Mouse (Mus musculus) heart, adult 2 months (tissue): ENCODE results near the gene Zp3r. TPM values are rescaled to one million over a fixed set of nuclear protein-coding genes. Genes with fewer than 3 reads are reported as not detected.

Experiments
- DNase-seq, 2 experiments: peaks; one replicate each; pipeline ENCODE4 v3.0.0; 2021
- H3K27ac ChIP-seq: fragments of 200-600 bp; 2 replicates; pipeline ENCODE4 v1.8.1; 2022
- H3K27me3 ChIP-seq: fragments of 200-500 bp; 2 replicates; pipeline ENCODE4 v1.6.1; 2012; ENCODE audit warnings: mild to moderate bottlenecking, low read length, inconsistent platforms, mixed read lengths; ENCODE audit not compliant: control insufficient read depth, insufficient read depth
- H3K36me3 ChIP-seq: fragments of 200-500 bp; 2 replicates; pipeline ENCODE4 v1.6.1; 2012; ENCODE audit warnings: low read length, inconsistent platforms; ENCODE audit not compliant: control insufficient read depth, insufficient read depth
- H3K4me1 ChIP-seq: fragments of 200-500 bp; 2 replicates; pipeline ENCODE4 v1.6.1; 2011; ENCODE audit warnings: low read length; ENCODE audit not compliant: control insufficient read depth, insufficient read depth
- H3K4me3 ChIP-seq: fragments of 200-600 bp; 2 replicates; pipeline ENCODE4 v1.8.1; 2022
- H3K79me2 ChIP-seq: fragments of 200-500 bp; replicated peaks from 2 replicates; pipeline ENCODE4 v1.6.1; 2012; ENCODE audit warnings: mild to moderate bottlenecking, inconsistent platforms, low read length, moderate library complexity, mixed read lengths; ENCODE audit not compliant: control insufficient read depth, insufficient read depth
- H3K9ac ChIP-seq: fragments of 200-500 bp; 2 replicates; pipeline ENCODE4 v1.6.1; 2012; ENCODE audit warnings: low read depth, mild to moderate bottlenecking, control low read depth, inconsistent platforms, low read length, mixed read lengths
- CTCF ChIP-seq: fragments of 200-600 bp; IDR thresholded peaks from 2 replicates; pipeline ENCODE4 v1.8.1; 2022; ENCODE audit warnings: antibody characterized with exemption, mild to moderate bottlenecking, moderate library complexity
- EP300 ChIP-seq: fragments of 200-500 bp; IDR thresholded peaks from 2 replicates; pipeline ENCODE4 v1.6.1; 2011; ENCODE audit warnings: low read depth, low read length, control low read depth; ENCODE audit not compliant: insufficient read depth
- POLR2A ChIP-seq: fragments of 200-500 bp; IDR thresholded peaks from 2 replicates; pipeline ENCODE4 v1.6.1; 2011; ENCODE audit warnings: mild to moderate bottlenecking, low read depth, low read length, control low read depth; ENCODE audit not compliant: insufficient read depth
- WGBS: fragments of 180-500 bp; shearing (Covaris S2); methylation state at CpG from one replicate; pipeline ENCODE4 v1.1.7; 2018; 5-methylcytosine and 5-hydroxymethylcytosine counted together
- intact Hi-C: fragments of 180-260 bp; cut with DNase I; formaldehyde crosslinking; loops from one replicate; pipeline ENCODE4 v1.15.1; 2025
- polyA plus RNA-seq: library from polyadenylated mRNA; depleted of rRNA; stranded (reverse); fragments of >200 nt; gene quantifications from 2 replicates; pipeline ENCODE4 v1.2.3, GENCODE M21; 2012; rRNA removed
- total RNA-seq, 2 experiments: library from RNA; stranded (reverse); gene quantifications; 2 replicates each; pipeline ENCODE4 v1.2.3; 2021

The Zp3r gene
- total and polyA plus RNA-seq, 3 experiments = not detected

DNA sequence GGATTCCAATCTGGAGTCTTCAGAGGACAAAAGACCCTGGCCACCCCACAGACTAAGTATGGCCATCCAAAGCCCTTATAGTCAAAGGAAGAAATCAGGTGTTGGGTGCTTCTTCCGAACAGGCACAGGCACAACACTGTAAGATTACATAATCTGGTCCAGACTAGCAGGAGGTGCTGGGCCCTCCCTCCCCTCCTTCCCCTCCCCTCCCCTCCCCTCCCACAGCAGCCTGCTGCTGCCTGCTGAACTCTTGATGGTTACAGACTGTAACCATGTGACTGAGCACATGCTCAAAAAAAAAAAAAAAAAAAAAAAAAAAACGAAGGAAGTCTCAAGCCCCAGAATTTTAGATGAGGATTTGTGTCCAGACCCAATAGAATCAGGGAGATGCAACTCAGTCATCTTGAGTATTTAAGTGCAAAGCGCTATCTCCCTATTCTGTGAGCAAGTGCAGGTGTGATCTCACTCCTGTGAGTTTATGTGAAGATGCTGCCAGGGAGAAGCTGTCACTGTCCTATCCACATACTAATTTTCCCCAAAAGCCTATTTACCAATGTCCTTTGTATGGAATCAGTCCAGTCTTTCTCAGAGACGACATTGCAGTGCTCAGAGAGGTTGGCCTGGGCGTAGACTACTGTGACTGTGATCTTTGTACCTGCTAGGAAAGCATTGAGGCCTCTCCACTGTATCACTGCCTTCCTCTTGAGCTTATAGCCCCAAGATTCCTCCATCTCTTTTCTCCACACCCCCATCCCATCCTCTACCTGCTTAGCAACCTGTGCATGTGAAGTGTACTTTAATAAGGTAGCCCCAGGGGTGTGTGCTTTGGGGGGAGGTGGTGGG is 77.8 kb downstream of the Zp3r start:
- Histone ChIP-seq H3K36me3 (no peaks in the 10 kb centered on the region), H3K79me2 (no peaks in the 10 kb centered on the region), H3K27ac (peak overlapping the region; percentile 76), H3K27me3 (no peaks in the 10 kb centered on the region), H3K9ac (no peak overlapping the region), H3K4me3 (no peak overlapping the region), H3K4me1 (peaks cover 5% of the 10 kb centered on the region)
- 58% methylated on average over 5 of the region's 5 CpGs for WGBS
- TF ChIP-seq POLR2A (no peak), EP300 (no peak), CTCF (no peak)
- intact Hi-C loops = no loop called here
- no peak for DNase-seq

- no peak for TF ChIP-seq POLR2A
- TF ChIP-seq EP300 = peak; percentile 72; the same call in 1 of the 2 replicates
- no peak for TF ChIP-seq CTCF
- H3K9ac ChIP-seq = no peak overlapping the region
- H3K4me1 ChIP-seq = peaks cover 5% of the 10 kb centered on the region
Observed at GRCm38 (mm10) chr1:130550242-130551167, 78.9 kb downstream of the Zp3r start.

DNA sequence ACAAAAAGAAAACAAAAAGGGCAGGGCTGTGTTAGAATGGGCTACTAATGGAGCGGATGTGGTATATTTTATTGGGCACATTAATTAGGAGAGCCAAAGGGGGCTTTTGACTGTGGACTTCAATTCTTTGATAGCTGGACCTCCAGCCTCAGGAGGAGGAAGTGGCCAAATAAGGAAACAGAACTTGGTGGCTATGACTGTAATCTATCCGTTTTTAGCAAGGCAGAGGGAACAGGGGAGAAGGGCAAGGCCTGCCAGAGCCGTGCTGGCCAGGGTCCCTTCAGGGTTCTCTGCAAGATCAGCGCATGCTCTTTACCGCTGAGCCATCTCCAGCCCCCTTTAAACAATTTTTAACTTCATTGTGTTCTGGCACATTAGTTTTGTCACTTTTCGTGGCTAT is 79.7 kb downstream of the Zp3r start:
- Histone ChIP-seq H3K36me3 (no peaks in the 10 kb centered on the region), H3K79me2 (no peaks in the 10 kb centered on the region), H3K27me3 (no peaks in the 10 kb centered on the region), H3K4me3 (no peak overlapping the region), H3K9ac (no peak overlapping the region), H3K4me1 (peaks cover 5% of the 10 kb centered on the region), H3K27ac (peak overlapping the region; percentile 76)
- 74% methylated on average over 6 of the region's 6 CpGs for WGBS
- no peak for DNase-seq
- intact Hi-C loops = loop anchor here (5.0 to 10.0 kb wide), 6 partner anchors 87 to 713 kb away; partner anchors contain the start of gene Cd55
- TF ChIP-seq CTCF (no peak), EP300 (no peak), POLR2A (no peak)

More at GRCm38 (mm10) chr1:130550242-130551167, 78.9 kb downstream of the Zp3r start:
- peak overlapping the region; percentile 76 for H3K27ac ChIP-seq
- DNase-seq = peak; percentile 53 to 74
- WGBS = 35% methylated on average over 19 of the region's 19 CpGs
- no peaks in the 10 kb centered on the region for H3K36me3 ChIP-seq
- H3K4me3 ChIP-seq = peak overlapping the region; percentile 1; the same call in 1 of the 2 replicates
- intact Hi-C loops = no loop called here
- H3K27me3 ChIP-seq = no peaks in the 10 kb centered on the region
- no peaks in the 10 kb centered on the region for H3K79me2 ChIP-seq

- intact Hi-C loops = loop anchor here (5.0 to 10.0 kb wide), 6 partner anchors 87 to 713 kb away; partner anchors contain the start of gene Cd55
- H3K4me1 ChIP-seq = peaks cover 5% of the 10 kb centered on the region
- TF ChIP-seq CTCF (no peak), EP300 (no peak), POLR2A (no peak)
- no peak overlapping the region for H3K9ac ChIP-seq
- H3K27ac ChIP-seq = no peak overlapping the region
- H3K4me3 ChIP-seq = no peak overlapping the region
- H3K79me2 ChIP-seq = no peaks in the 10 kb centered on the region
- no peak for DNase-seq
- H3K36me3 ChIP-seq = no peaks in the 10 kb centered on the region
- WGBS = 85% methylated on average over 7 of the region's 7 CpGs
- H3K27me3 ChIP-seq = no peaks in the 10 kb centered on the region
Observed at GRCm38 (mm10) chr1:130549160-130549559, 80.3 kb downstream of the Zp3r start.

- H3K4me1 ChIP-seq = peaks cover 5% of the 10 kb centered on the region
- intact Hi-C loops = loop anchor here (1.0 to 10.0 kb wide), 7 partner anchors 86 to 714 kb away; partner anchors contain the start of gene Cd55
- TF ChIP-seq CTCF = peak; percentile 95
- TF ChIP-seq EP300 = 0 out of 2 replicates have a peak, but pooled peaks have one; percentile 35
- no peak for TF ChIP-seq POLR2A
- no peaks in the 10 kb centered on the region for H3K79me2 ChIP-seq
- DNase-seq = peak; percentile 62 to 80
- no peak overlapping the region for H3K9ac ChIP-seq
- H3K27ac ChIP-seq = no peak overlapping the region
- WGBS = 21% methylated on average over 25 of the region's 25 CpGs
- no peaks in the 10 kb centered on the region for H3K36me3 ChIP-seq
- peak overlapping the region; percentile 28 for H3K4me3 ChIP-seq
- no peaks in the 10 kb centered on the region for H3K27me3 ChIP-seq
Observed at GRCm38 (mm10) chr1:130547674-130548429, 81.6 kb downstream of the Zp3r start.

Other genes starting within 250 kb of the Zp3r start
- gene Cd55b, start 206.6 kb downstream of the Zp3r start, total RNA-seq = not detected
- gene Cd55b, start 206.6 kb downstream of the Zp3r start, polyA plus RNA-seq = not detected in 2 replicates
- 1 to 10 TPM; 7.6 to 8.3 TPM for gene Cd55, start 166.9 kb downstream of the Zp3r start, total RNA-seq
- 8.0 and 15.4 TPM in 2 replicates for gene Cd55, start 166.9 kb downstream of the Zp3r start, polyA plus RNA-seq
- gene C4bp, start 32.0 kb upstream of the Zp3r start, total RNA-seq = not detected
- not detected in 2 replicates for gene C4bp, start 32.0 kb upstream of the Zp3r start, polyA plus RNA-seq
- gene Gm29427, start 86.2 kb upstream of the Zp3r start, total RNA-seq = under 1 TPM; 0.14 to 0.16 TPM
- 0.14 and 0.32 TPM in 2 replicates for gene Gm29427, start 86.2 kb upstream of the Zp3r start, polyA plus RNA-seq
- 1 to 10 TPM; 3.7 to 4.9 TPM for gene Yod1, start 87.7 kb upstream of the Zp3r start, total RNA-seq
- gene Yod1, start 87.7 kb upstream of the Zp3r start, polyA plus RNA-seq = 1.2 and 2.2 TPM in 2 replicates
- gene Pfkfb2, start 99.6 kb upstream of the Zp3r start, total RNA-seq = 10 to 100 TPM; 82.5 to 96.6 TPM
- 31.9 and 58.5 TPM in 2 replicates for gene Pfkfb2, start 99.6 kb upstream of the Zp3r start, polyA plus RNA-seq
- gene AA986860, start 102.4 kb upstream of the Zp3r start, total RNA-seq = under 1 TPM; 0.43 to 0.47 TPM
- 0.41 and 0.82 TPM in 2 replicates for gene AA986860, start 102.4 kb upstream of the Zp3r start, polyA plus RNA-seq
- gene Fcamr, start 171.3 kb upstream of the Zp3r start, total RNA-seq = under 1 TPM; 0.39 to 0.41 TPM
- 0.96 and 1.6 TPM in 2 replicates for gene Fcamr, start 171.3 kb upstream of the Zp3r start, polyA plus RNA-seq
- not detected for gene Pigr, start 197.1 kb upstream of the Zp3r start, total RNA-seq
- gene Pigr, start 197.1 kb upstream of the Zp3r start, polyA plus RNA-seq = 0.32 and 3.1 TPM in 2 replicates
- 1 to 10 TPM; 1.1 to 1.5 TPM for gene Fcmr, start 236.0 kb upstream of the Zp3r start, total RNA-seq
- 0.91 and 6.5 TPM in 2 replicates for gene Fcmr, start 236.0 kb upstream of the Zp3r start, polyA plus RNA-seq